Mouse (Mus musculus) myocyte (in vitro differentiated cells): ENCODE measurements around the gene Slc34a3.

ENCODE experiments used
- CEBPB ChIP-seq: IDR thresholded peaks from 2 replicates; pipeline ENCODE4 v1.6.1; 2011; ENCODE audit warnings: mild to moderate bottlenecking, moderate library complexity; ENCODE audit not compliant: poor library complexity, insufficient read depth, severe bottlenecking
- MAX ChIP-seq: IDR thresholded peaks from one replicate; pipeline ENCODE4 v1.6.1; 2011; ENCODE audit warnings: low read depth, mild to moderate bottlenecking, control low read depth
- MYOG ChIP-seq, 3 experiments: IDR thresholded peaks; one replicate each; pipeline ENCODE4 v1.6.1; 2011; ENCODE audit warnings: control low read depth in 2 of 3, low read depth in 2 of 3, mild to moderate bottlenecking in 2 of 3; ENCODE audit not compliant: insufficient read length in 2 of 3, control insufficient read depth in 1 of 3, insufficient read depth in 1 of 3
- POLR2A ChIP-seq: IDR thresholded peaks from one replicate; pipeline ENCODE4 v1.6.1; 2011; ENCODE audit warnings: low read depth, mild to moderate bottlenecking, control low read depth, moderate library complexity; ENCODE audit not compliant: insufficient read length
- POLR2AphosphoS2 ChIP-seq: IDR thresholded peaks from one replicate; pipeline ENCODE4 v1.6.1; 2011; ENCODE audit warnings: low read depth, control low read depth; ENCODE audit not compliant: insufficient read length
- SRF ChIP-seq: IDR thresholded peaks from one replicate; pipeline ENCODE4 v1.6.1; 2011; ENCODE audit warnings: low read depth; ENCODE audit not compliant: control insufficient read depth, insufficient read length
- TCF12 ChIP-seq: IDR thresholded peaks from one replicate; pipeline ENCODE4 v1.6.1; 2011; ENCODE audit warnings: mild to moderate bottlenecking, control low read depth; ENCODE audit not compliant: poor library complexity, insufficient read depth, severe bottlenecking
- USF1 ChIP-seq: IDR thresholded peaks from one replicate; pipeline ENCODE4 v1.6.1; 2011; ENCODE audit warnings: low read depth, mild to moderate bottlenecking, control low read depth, moderate library complexity

- TF ChIP-seq POLR2A = no peak
- no peak for TF ChIP-seq POLR2AphosphoS2
- no peak for TF ChIP-seq USF1
- TF ChIP-seq TCF12 = no peak
- no peak for TF ChIP-seq MYOG (IDR thresholded peaks at IDR 0.05; ENCODE audit: control insufficient read depth in 1 of 3, insufficient read depth in 1 of 3, insufficient read length in 2 of 3, low read depth in 2 of 3)
- no peak for TF ChIP-seq SRF
- TF ChIP-seq CEBPB = no peak
- TF ChIP-seq MAX = no peak
These were observed 38.4 kb upstream of the Slc34a3 start for GRCm38 (mm10) chr2:25272515-25272914.
